Mouse (Mus musculus) layer of hippocampus, postnatal 25 days (tissue): ENCODE results near the gene Ruvbl1. TPM values are rescaled to one million over a fixed set of nuclear protein-coding genes. Genes with fewer than 3 reads are reported as not detected.

Source experiments
- DNase-seq, 2 experiments: peaks; one replicate each; pipeline ENCODE4 v3.0.0; 2022; ENCODE audit warnings: mixed read lengths in 2 of 2, low spot score in 1 of 2; ENCODE audit errors: extremely low spot score in 1 of 2
- total RNA-seq, 2 experiments: library from RNA; stranded (reverse); gene quantifications; 2 replicates each; pipeline ENCODE4 v1.2.3; 2021

Ruvbl1 gene
- total RNA-seq, 2 experiments from 2014 or later: 38.8 to 44.4 TPM

- no peak for DNase-seq
Measured at GRCm38 (mm10) chr6:88540093-88540755, 75.0 kb downstream of the Ruvbl1 start.

- no peak for DNase-seq
Measured at GRCm38 (mm10) chr6:88544241-88544640, 79.0 kb downstream of the Ruvbl1 start.

DNA sequence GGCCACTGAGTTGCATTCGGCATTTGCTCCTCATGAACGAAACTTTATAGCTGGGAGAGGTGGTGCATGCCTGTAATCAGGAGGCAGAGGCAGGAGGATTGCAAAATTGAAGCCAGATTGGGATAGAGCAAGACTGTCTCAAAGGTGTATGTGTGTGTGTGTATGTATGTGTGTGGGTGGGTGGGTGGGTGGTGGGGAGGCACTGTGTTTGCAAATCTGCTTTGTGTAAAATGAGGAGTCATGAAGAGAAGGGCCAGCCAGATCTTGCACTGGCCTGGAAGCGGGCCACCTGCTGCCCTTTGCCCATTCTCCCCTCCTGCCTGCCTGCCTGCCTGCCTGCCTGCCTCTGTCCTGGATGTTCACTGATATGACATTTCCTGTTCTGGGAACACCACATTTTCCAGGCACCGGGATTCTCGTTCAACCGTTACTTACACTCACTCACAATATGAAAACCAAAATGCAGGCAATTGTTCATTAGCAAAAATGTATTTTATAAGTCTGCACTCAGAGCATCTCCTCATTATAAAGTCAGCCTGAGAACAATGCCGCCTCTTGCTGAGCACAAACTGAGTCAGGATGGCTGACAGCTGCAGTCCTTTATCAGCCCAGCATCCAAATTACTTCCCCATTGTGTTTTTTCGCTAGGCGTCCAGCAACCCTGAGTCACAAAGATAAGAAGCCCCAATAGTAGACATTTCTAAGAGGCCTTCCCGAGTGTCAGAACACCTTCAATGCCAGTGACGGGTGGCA is 79.6 kb downstream of the Ruvbl1 start:
- DNase-seq: no peak

DNA sequence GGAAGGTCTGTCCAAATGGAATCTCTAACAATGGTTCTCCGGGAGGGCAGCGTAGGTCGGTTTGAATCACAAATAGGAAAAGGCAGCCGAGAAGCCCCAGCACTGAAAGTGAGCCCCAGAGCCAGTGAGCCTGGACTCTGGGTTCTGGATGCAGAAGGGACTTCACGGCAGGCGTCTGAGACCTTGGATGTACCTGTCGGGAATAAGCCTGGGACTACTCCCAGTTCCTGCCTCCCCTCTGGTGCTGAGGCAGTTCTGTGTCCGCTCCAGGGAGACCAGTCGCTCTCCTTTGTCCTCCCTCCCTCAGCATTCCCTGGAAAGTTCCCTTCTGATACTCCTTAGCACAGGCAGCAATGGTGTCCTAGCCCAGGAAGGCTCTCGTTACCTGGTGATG is 80.2 kb downstream of the Ruvbl1 start:
- no peak for DNase-seq

Other genes with a start within 250 kb of the Ruvbl1 start
- not detected for gene Dnajb8, start 243.1 kb upstream of the Ruvbl1 start, total RNA-seq
- 10 to 100 TPM; 23.0 to 23.2 TPM for gene Eefsec, start 18.9 kb upstream of the Ruvbl1 start, total RNA-seq
- 100 to 1,000 TPM in 1 of 2 experiments, 10 to 100 TPM in 1; 87.0 to 100 TPM for gene Sec61a1, start 53.5 kb downstream of the Ruvbl1 start, total RNA-seq
- gene Kbtbd12, start 172.5 kb downstream of the Ruvbl1 start, total RNA-seq: under 1 TPM in 1 of 2 experiments, not detected in 1; 0.25 TPM